Mouse (Mus musculus): ENCODE data around the gene Aldh1a1.

DNA sequence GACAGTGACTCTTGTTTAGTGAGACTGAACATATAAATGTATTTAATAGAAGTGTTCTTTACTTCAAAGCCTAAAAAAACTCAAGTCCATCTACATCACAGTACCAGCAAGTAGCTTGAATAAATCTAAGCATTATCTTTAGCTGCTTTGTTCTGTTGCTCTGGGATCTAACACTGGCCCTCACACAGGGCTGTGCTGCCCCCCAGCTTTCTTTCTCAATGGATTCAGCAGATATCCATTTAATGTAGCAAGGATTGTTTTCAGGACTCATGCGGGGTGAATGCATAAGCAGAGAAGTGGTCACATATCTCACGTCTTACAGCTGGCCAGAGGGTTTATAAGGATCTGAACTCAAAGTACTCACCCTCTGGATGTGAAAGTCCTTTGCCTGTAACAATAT lies 129.9 kb downstream of the Aldh1a1 start:
- TF ChIP-seq POLR2A (IDR thresholded peaks at IDR 0.05; ENCODE audit: insufficient read length, low read depth) (no peak), MAX (IDR thresholded peaks at IDR 0.05; ENCODE audit: low read depth) (no peak), E2F4 (IDR thresholded peaks at IDR 0.05; ENCODE audit: insufficient read depth) (no peak), MYOD1 (IDR thresholded peaks at IDR 0.05; ENCODE audit: control insufficient read depth in 1 of 3, insufficient read length in 2 of 3, low read depth in 2 of 3) (no peak), REST (IDR thresholded peaks at IDR 0.05; ENCODE audit: insufficient read depth, insufficient read length) (no peak), CEBPB (IDR thresholded peaks at IDR 0.05; ENCODE audit: insufficient read depth, poor library complexity, severe bottlenecking) (no peak), MYOG (IDR thresholded peaks at IDR 0.05; ENCODE audit: control insufficient read depth in 1 of 3, insufficient read depth in 1 of 3, insufficient read length in 2 of 3, low read depth in 2 of 3) (no peak), TCF12 (IDR thresholded peaks at IDR 0.05; ENCODE audit: insufficient read depth, poor library complexity, severe bottlenecking) (no peak), POLR2AphosphoS2 (IDR thresholded peaks at IDR 0.05; ENCODE audit: insufficient read length, low read depth) (no peak), USF1 (IDR thresholded peaks at IDR 0.05; ENCODE audit: low read depth) (no peak), SRF (IDR thresholded peaks at IDR 0.05; ENCODE audit: control insufficient read depth, insufficient read length, low read depth) (no peak)

All from myocyte (in vitro differentiated cells).